Mouse (Mus musculus) MEL (cell line): ENCODE data around the gene Pim1.
A peak's percentile ranks its signal among the peaks of the same experiment; 100 is the strongest.

Experiments
- CHD1 ChIP-seq: IDR thresholded peaks from 2 replicates; pipeline ENCODE4 v1.6.1; 2012; ENCODE audit warnings: low read depth, mild to moderate bottlenecking, inconsistent platforms, low read length, improper control_type of control experiment
- CTCF ChIP-seq, 3 experiments: IDR thresholded peaks in 2 of 3; conservative IDR thresholded peaks in 1 of 3; 2 replicates each; pipeline ENCODE4 v1.5.1; 2011 to 2012; ENCODE audit warnings: low read length in 3 of 3, low read depth in 2 of 3, mild to moderate bottlenecking in 2 of 3, improper control_type of control experiment in 1 of 3, inconsistent platforms in 1 of 3, mixed read lengths in 1 of 3, moderate library complexity in 1 of 3; ENCODE audit not compliant: control insufficient read depth in 1 of 3, insufficient read depth in 1 of 3, poor library complexity in 1 of 3, severe bottlenecking in 1 of 3
- GATA1 ChIP-seq: IDR thresholded peaks from 2 replicates; pipeline ENCODE4 v1.6.1; 2011; ENCODE audit warnings: low read depth, low read length, improper control_type of control experiment
- JUND ChIP-seq: IDR thresholded peaks from 2 replicates; pipeline ENCODE4 v1.6.1; 2011; ENCODE audit warnings: low read depth, mild to moderate bottlenecking, improper control_type of control experiment, low read length
- POLR2A ChIP-seq, 2 experiments: IDR thresholded peaks; 2 replicates each; pipeline ENCODE4 v1.6.1; 2011 to 2012; ENCODE audit warnings: low read length in 2 of 2, mild to moderate bottlenecking in 2 of 2, control low read depth in 1 of 2, improper control_type of control experiment in 1 of 2, low read depth in 1 of 2, moderate library complexity in 1 of 2; ENCODE audit not compliant: control insufficient read depth in 1 of 2, insufficient read depth in 1 of 2, poor library complexity in 1 of 2
- TAL1 ChIP-seq: IDR thresholded peaks from 2 replicates; pipeline ENCODE4 v1.6.1; 2012; ENCODE audit warnings: mild to moderate bottlenecking, inconsistent platforms, low read length, moderate library complexity, mixed read lengths

GRCm38 (mm10) chr17:29490713-29491581 is at the start of gene Pim1:
- TF ChIP-seq GATA1: no peak
- no peak for TF ChIP-seq CHD1
- no peak for TF ChIP-seq JUND
- peak; percentile 69 to 83; a peak in 3 of 4 replicates for TF ChIP-seq POLR2A (IDR thresholded peaks at IDR 0.05; ENCODE audit: control insufficient read depth in 1 of 2, insufficient read depth in 1 of 2, low read depth in 1 of 2, low read length in 2 of 2, poor library complexity in 1 of 2)
- no peak for TF ChIP-seq TAL1
- TF ChIP-seq CTCF (IDR thresholded peaks at IDR 0.05 in 2 of 3, conservative IDR thresholded peaks at IDR 0.05 in 1 of 3; ENCODE audit: control insufficient read depth in 1 of 3, insufficient read depth in 1 of 3, low read depth in 2 of 3, low read length in 3 of 3, poor library complexity in 1 of 3, severe bottlenecking in 1 of 3): no peak
